Mouse (Mus musculus) cerebellum, adult 18-20 months (tissue): Measurements from ENCODE around the gene Zfp385a.

Experiments used
- DNase-seq, 2 experiments: peaks; one replicate each; pipeline ENCODE4 v3.0.0; 2021

The Zfp385a gene

DNA sequence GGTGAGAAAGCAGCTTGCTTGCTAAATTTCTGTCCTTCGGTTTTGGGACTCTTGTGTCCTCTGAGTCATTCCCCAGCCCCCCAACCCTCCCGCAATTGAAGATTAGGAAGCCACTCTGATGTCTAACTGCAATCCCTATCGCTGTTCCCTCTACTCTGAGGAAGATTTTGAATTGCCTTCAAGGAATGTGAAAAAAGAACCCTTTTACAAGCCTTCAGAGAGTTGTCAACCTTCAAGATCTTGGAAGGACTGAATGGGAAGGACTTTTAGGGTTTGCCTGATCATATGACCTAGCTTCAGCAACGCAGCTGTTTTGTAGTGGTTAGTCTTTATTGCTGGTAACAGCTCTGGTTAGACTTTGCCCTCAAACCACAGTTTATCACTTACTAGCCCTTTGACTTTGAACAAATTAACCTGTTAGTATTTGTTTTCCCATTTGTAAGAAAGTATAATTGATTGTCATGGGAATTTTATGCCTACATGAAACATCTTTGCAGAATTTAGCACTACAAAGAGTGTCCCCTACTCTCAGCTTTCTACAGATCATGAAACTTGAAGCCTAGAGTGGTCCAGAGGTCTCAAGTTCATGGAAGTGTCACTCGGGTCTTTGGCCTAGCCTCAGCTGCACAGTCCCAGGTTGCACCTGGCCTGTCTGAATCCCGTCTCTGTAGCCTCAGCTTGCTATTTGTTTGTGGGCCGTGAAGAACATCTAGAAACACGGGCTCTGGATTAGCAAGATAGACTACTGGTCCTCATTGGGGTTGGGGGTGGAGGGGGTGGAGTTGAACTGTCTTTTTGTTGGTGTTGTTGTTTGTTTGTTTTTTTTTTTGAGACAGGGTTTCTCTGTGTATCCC, 33.9 kb downstream of the Zfp385a start:
- no peak for DNase-seq

- peak; percentile 96 for DNase-seq
These were observed 34.7 kb downstream of the Zfp385a start for GRCm38 (mm10) chr15:103305070-103305678.

DNA sequence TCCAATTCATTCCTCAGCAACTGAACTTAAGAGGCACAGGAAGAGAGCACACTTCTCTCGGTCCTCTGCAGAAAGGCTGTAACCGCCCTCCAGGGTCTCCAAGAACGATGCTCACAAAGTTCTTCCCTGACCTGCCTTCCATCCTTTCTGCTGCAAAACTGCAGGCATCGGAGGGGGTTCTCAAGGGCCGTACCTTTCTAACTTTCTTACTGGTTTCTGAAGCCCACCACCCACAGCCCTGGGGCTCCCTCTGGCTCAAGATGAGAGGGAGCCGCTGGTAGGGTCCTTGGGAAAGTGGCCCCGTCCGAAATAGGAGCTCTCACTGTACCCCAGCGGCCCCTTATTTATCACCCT, 35.3 kb downstream of the Zfp385a start:
- DNase-seq = peak in 1 of 2 experiments; percentile 53

GRCm38 (mm10) chr15:103303916-103304615, 35.8 kb downstream of the Zfp385a start:
- no peak for DNase-seq

GRCm38 (mm10) chr15:103302341-103303021, 37.4 kb downstream of the Zfp385a start:
- no peak for DNase-seq

- DNase-seq = no peak
These were observed 38.1 kb downstream of the Zfp385a start for GRCm38 (mm10) chr15:103301547-103302340.

DNA sequence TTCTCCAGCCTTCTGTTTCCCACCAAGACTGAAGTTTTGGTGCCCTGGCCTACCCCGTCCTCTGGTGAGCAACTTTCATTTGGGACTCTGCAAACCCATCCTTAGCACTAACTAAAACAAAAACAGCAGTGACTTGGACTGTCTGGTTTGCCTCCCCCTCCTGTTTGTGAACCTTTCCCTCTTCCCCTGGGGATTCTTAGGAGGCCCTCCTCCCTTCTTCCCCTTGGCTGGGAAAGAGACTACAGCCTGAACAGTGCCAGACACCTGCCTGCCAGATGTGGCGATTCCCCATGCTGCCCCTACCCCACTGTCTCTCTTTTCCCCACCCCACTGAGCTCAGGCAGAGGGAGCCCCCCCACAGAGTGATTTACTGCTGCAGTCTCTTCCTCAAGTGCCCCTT, 38.8 kb downstream of the Zfp385a start:
- no peak for DNase-seq

- no peak for DNase-seq
These were observed 39.3 kb downstream of the Zfp385a start for GRCm38 (mm10) chr15:103300560-103300959.

DNA sequence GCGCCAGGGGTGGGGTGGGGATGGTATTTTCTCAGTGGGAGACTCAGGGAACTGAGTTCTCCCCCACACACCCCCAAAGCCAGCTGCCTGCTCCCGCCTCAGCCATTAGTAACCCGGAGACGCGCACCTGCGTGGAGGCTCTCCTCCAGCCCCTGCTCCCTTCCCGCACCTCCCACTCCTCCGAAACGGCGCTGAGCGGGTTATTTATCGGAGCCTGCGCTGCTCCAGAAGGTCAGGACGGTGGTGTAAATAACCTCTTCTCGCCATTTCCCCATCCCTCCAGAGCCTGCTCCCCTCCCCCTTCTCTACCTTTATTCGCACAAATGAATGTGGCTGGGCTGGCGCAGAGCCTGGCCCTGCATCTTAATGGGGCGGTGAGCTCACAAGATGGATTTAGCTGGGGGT, 39.8 kb downstream of the Zfp385a start:
- peak in 1 of 2 experiments; percentile 36 for DNase-seq

GRCm38 (mm10) chr15:103299644-103300043, 40.2 kb downstream of the Zfp385a start:
- no peak for DNase-seq

GRCm38 (mm10) chr15:103298861-103299616, 40.9 kb downstream of the Zfp385a start:
- no peak for DNase-seq

GRCm38 (mm10) chr15:103298026-103298425, 41.9 kb downstream of the Zfp385a start:
- no peak for DNase-seq

GRCm38 (mm10) chr15:103297313-103297712, 42.6 kb downstream of the Zfp385a start:
- no peak for DNase-seq

- no peak for DNase-seq
These were observed 44.0 kb downstream of the Zfp385a start for GRCm38 (mm10) chr15:103295851-103296250.

- DNase-seq = no peak
These were observed 45.2 kb downstream of the Zfp385a start for GRCm38 (mm10) chr15:103294649-103295048.

DNA sequence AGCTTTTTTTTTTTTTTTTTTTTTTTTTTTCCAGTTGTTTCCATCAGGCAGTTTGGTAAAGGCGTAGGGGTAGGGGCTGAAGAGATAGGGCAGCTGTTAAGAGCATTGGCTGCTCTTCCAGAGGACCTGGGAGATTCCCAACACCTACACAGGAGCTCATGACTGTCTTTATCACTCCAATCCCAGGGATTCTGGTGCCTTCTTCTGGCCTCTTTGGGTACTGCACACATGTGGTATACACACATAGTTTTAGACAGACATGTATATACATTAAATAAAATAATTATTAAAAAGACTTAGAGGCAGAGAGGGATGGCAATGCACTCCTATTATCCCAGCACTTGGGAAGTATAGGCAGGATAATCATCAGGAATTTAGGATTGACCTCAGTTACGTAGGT, 46.5 kb downstream of the Zfp385a start:
- DNase-seq = no peak

DNA sequence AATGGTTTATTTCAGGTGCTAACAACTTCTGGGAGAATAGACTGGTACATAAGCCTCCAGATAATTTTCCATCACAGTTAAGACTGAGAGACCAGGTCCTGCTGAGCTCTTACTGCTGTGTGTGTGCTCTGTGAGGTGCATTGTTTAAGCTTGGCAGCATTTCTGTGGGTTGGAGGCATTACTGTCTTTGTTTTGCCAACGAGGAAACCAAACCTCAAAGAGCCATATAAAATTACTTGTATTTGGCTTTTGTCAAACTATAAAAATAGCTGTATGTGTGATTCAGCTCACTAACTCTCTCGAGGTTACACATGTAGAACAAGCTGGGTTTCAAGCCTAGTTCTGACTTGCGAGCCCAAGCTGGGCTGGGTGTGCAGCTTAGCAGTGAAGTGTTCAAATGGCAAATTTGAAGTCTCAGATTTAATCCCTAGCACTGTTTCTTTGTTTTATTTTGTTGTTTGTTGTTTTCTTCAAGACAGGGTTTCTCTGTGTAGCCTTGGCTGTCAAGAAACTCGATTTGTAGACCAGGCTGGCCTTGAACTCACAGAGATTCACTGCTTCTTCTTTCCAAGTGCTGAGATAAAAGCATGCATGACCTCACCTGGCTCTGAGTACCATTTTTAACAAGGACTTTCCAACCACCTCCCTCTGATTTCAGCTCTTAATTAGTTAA, 47.1 kb downstream of the Zfp385a start:
- DNase-seq = no peak

DNA sequence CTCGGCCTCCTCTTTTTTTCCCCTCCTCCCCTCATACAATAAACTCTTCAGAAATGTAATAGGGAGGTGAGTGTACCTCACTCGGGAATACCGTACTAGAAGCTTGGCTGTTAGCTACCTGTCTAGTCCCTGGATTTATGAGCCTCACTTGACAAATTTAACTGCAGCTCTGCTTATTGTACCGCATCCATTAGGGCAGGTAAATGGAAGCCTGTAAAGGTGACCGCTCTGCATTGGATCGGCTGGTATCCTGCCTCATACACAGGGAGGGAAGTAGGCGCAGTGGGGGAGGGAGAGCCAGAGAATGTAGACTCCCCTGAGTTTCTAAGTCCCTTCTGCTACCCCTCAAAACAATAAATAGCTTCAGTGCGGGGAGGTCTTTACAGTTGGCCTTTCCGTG, 49.0 kb downstream of the Zfp385a start:
- no peak for DNase-seq

- no peak for DNase-seq
These were observed 49.5 kb downstream of the Zfp385a start for GRCm38 (mm10) chr15:103290417-103290816.

- DNase-seq = no peak
These were observed 50.3 kb downstream of the Zfp385a start for GRCm38 (mm10) chr15:103289600-103289999.
